Mouse (Mus musculus): Measurements from ENCODE around the gene Zfp362. TPM values are rescaled to one million over a fixed set of nuclear protein-coding genes. Genes with fewer than 3 reads are reported as not detected.

The Zfp362 gene
- polyA plus RNA-seq, 2 experiments: 6.2 to 7.6 TPM

DNA sequence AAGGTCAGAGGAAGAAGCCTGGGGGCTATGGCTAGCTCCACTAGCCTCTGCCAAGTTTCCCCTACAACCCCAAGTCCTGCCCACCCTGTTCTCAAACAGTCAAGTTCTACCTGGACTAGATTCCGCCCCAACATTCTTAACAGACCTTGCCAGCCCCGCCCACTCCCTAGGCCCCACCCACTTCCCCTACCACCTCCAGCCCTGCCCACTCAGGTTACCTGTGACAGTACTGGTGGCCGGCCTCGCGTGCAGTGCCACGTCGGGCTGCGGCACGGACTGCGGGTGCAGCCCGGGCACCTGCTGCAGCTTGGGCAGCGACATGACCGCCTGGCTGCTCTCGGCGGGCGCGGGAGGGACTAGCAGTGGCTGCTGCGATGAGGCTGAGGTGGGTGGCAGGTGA is 16.2 kb downstream of the Zfp362 start:
- DNase-seq (ENCODE audit: low read depth in 3 of 3, low spot score in 3 of 3) (no peak), ATAC-seq (ENCODE audit: insufficient read depth) (no peak)
- Histone ChIP-seq H3K27me3 (ENCODE audit: control insufficient read depth, insufficient read depth, low read length) (no peaks in the 10 kb centered on the region), H3K4me2 (ENCODE audit: low read depth) (peak overlapping the region; percentile 11; the same call in 1 of the 2 replicates), H3K27ac (no peak overlapping the region), H3K4me3 (ENCODE audit: insufficient read depth in 1 of 2, low read depth in 2 of 2, low read length in 2 of 2) (peak overlapping the region in 1 of 2 experiments; percentile 6; a peak in 1 of 4 replicates), H3K36me3 (replicated peaks; ENCODE audit: control insufficient read depth, insufficient read depth, low read depth) (peaks cover 12% of the 10 kb centered on the region), H3K9ac (replicated peaks) (no peak overlapping the region), H3K9me3 (ENCODE audit: control insufficient read depth, low read length) (no peaks in the 10 kb centered on the region), H3K4me1 (replicated peaks; ENCODE audit: control insufficient read depth in 2 of 2, insufficient read depth in 2 of 2, low read length in 1 of 2) (no peaks in the 10 kb centered on the region)
- TF ChIP-seq EP300 (IDR thresholded peaks at IDR 0.05; ENCODE audit: low read depth) (no peak), CTCF (IDR thresholded peaks at IDR 0.05; ENCODE audit: low read depth) (no peak)
- WGBS (ENCODE audit: insufficient replicate concordance): 76% methylated on average over 18 of the region's 18 CpGs

DNA sequence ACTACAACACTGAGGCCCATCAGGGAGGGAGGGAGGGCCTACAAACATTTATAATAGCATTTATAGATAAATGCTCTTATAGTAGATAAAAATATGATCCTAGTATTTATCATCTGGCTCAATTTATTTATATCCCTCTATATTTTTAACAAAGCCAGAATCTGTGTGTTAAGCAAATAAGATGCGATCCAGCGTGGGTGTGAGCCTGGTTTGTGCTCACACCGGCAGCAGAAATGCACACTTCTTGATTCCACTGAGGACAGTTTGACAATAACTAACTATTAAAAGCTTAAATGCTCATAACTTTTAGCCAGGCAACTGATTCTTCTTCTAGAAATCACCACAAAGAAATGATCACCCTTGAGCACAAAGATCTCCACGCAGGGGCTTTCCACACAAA is 17.7 kb downstream of the Zfp362 start:
- Histone ChIP-seq H3K27me3 (ENCODE audit: control insufficient read depth, insufficient read depth, low read length) (no peaks in the 10 kb centered on the region), H3K4me3 (ENCODE audit: insufficient read depth in 1 of 2, low read depth in 2 of 2, low read length in 2 of 2) (no peak overlapping the region), H3K9ac (replicated peaks) (no peak overlapping the region), H3K27ac (no peak overlapping the region), H3K9me3 (ENCODE audit: control insufficient read depth, low read length) (no peaks in the 10 kb centered on the region), H3K4me1 (replicated peaks; ENCODE audit: control insufficient read depth in 2 of 2, insufficient read depth in 2 of 2, low read length in 1 of 2) (peaks cover 0 to 2% of the 10 kb centered on the region in 2 experiments; a peak in 1 of 4 replicates), H3K4me2 (ENCODE audit: low read depth) (no peak overlapping the region), H3K36me3 (replicated peaks; ENCODE audit: control insufficient read depth, insufficient read depth, low read depth) (peaks cover 20% of the 10 kb centered on the region)
- ATAC-seq (ENCODE audit: insufficient read depth) (no peak), DNase-seq (ENCODE audit: low read depth in 3 of 3, low spot score in 3 of 3) (no peak)
- TF ChIP-seq CTCF (IDR thresholded peaks at IDR 0.05; ENCODE audit: low read depth) (no peak), EP300 (IDR thresholded peaks at IDR 0.05; ENCODE audit: low read depth) (no peak)
- 85% methylated on average over 4 of the region's 4 CpGs for WGBS (ENCODE audit: insufficient replicate concordance)

- DNase-seq (ENCODE audit: low read depth in 3 of 3, low spot score in 3 of 3): no peak
- WGBS (ENCODE audit: insufficient replicate concordance): 83% methylated on average over 24 of the region's 24 CpGs
- no peak overlapping the region for H3K27ac ChIP-seq
Observed at GRCm38 (mm10) chr4:128787023-128787939, 18.6 kb downstream of the Zfp362 start.

GRCm38 (mm10) chr4:128785921-128786654 is 19.8 kb downstream of the Zfp362 start:
- no peak overlapping the region for H3K4me2 ChIP-seq (ENCODE audit: low read depth)
- H3K36me3 ChIP-seq (replicated peaks; ENCODE audit: control insufficient read depth, insufficient read depth, low read depth): peaks cover 26% of the 10 kb centered on the region
- DNase-seq (ENCODE audit: low read depth in 3 of 3, low spot score in 3 of 3): no peak
- TF ChIP-seq EP300 (IDR thresholded peaks at IDR 0.05; ENCODE audit: low read depth) (no peak), CTCF (IDR thresholded peaks at IDR 0.05; ENCODE audit: low read depth) (no peak)
- 87% methylated on average over 11 of the region's 11 CpGs for WGBS (ENCODE audit: insufficient replicate concordance)
- H3K9me3 ChIP-seq (ENCODE audit: control insufficient read depth, low read length): no peaks in the 10 kb centered on the region
- no peaks in the 10 kb centered on the region for H3K27me3 ChIP-seq (ENCODE audit: control insufficient read depth, insufficient read depth, low read length)
- no peak overlapping the region for H3K4me3 ChIP-seq (ENCODE audit: insufficient read depth in 1 of 2, low read depth in 2 of 2, low read length in 2 of 2)
- no peak overlapping the region for H3K27ac ChIP-seq
- ATAC-seq (ENCODE audit: insufficient read depth): no peak
- no peak overlapping the region for H3K9ac ChIP-seq (replicated peaks)
- H3K4me1 ChIP-seq (replicated peaks; ENCODE audit: control insufficient read depth in 2 of 2, insufficient read depth in 2 of 2, low read length in 1 of 2): peaks cover 0 to 12% of the 10 kb centered on the region in 2 experiments; a peak in 3 of 4 replicates

More at GRCm38 (mm10) chr4:128787023-128787939, 18.6 kb downstream of the Zfp362 start:
- Histone ChIP-seq H3K4me1 (replicated peaks; ENCODE audit: control insufficient read depth in 2 of 2, insufficient read depth in 2 of 2, low read length in 1 of 2) (peaks cover 0 to 10% of the 10 kb centered on the region in 2 experiments; a peak in 3 of 4 replicates), H3K27me3 (ENCODE audit: control insufficient read depth, insufficient read depth, low read length) (no peaks in the 10 kb centered on the region), H3K9ac (replicated peaks) (no peak overlapping the region), H3K4me2 (ENCODE audit: low read depth) (no peak overlapping the region), H3K4me3 (ENCODE audit: insufficient read depth in 1 of 2, low read depth in 2 of 2, low read length in 2 of 2) (no peak overlapping the region), H3K9me3 (ENCODE audit: control insufficient read depth, low read length) (no peaks in the 10 kb centered on the region), H3K36me3 (replicated peaks; ENCODE audit: control insufficient read depth, insufficient read depth, low read depth) (peaks cover 20% of the 10 kb centered on the region)
- TF ChIP-seq CTCF (IDR thresholded peaks at IDR 0.05; ENCODE audit: low read depth): no peak
- no peak for TF ChIP-seq EP300 (IDR thresholded peaks at IDR 0.05; ENCODE audit: low read depth)
- no peak for ATAC-seq (ENCODE audit: insufficient read depth)
